Mouse (Mus musculus): ENCODE results near the gene Olfr804. TPM values are rescaled to one million over a fixed set of nuclear protein-coding genes. Genes with fewer than 3 reads are reported as not detected.

The Olfr804 gene
- polyA plus RNA-seq (2016; fragmentation: Nextera tagmentation; extraction: Ambion mirVana): not detected in 2 replicates

- Histone ChIP-seq H3K4me3 (no peak within 1 kb of the TSS), H3K9me3 (no peaks in the 10 kb centered on the region), H3K36me3 (replicated peaks) (no peaks in the 10 kb centered on the region), H3K27me3 (ENCODE audit: poor library complexity, severe bottlenecking) (no peaks in the 10 kb centered on the region), H3K4me1 (no peaks in the 10 kb centered on the region), H3K27ac (no peak within 1 kb of the TSS)
- DNase-seq (ENCODE audit: extremely low spot score, low spot score): no peak
Measured at GRCm38 (mm10) chr10:129702910-129703309, at the start of gene Olfr804. Gene Olfr804 (plus strand): TSS chr10:129703210.

GRCm38 (mm10) chr10:129657394-129657793 lies 45.6 kb upstream of the Olfr804 start, which contains the start of gene Olfr800:
Gene Olfr800 (plus strand): TSS chr10:129657694.
- no peaks in the 10 kb centered on the region for H3K36me3 ChIP-seq (replicated peaks)
- no peak within 1 kb of the TSS for H3K4me3 ChIP-seq
- no peaks in the 10 kb centered on the region for H3K4me1 ChIP-seq
- no peak for DNase-seq (ENCODE audit: extremely low spot score, low spot score)
- no peak within 1 kb of the TSS for H3K27ac ChIP-seq
- no peaks in the 10 kb centered on the region for H3K9me3 ChIP-seq
- H3K27me3 ChIP-seq (ENCODE audit: poor library complexity, severe bottlenecking): no peaks in the 10 kb centered on the region

- no peaks in the 10 kb centered on the region for H3K27me3 ChIP-seq (ENCODE audit: poor library complexity, severe bottlenecking)
- WGBS: 86% methylated on average over 1 of the region's 1 CpGs
- no peak for DNase-seq (ENCODE audit: extremely low spot score, low spot score)
Measured at GRCm38 (mm10) chr10:129673765-129674164, 29.2 kb upstream of the Olfr804 start, which contains the start of gene Olfr801. Gene Olfr801 (minus strand): TSS chr10:129673865.

DNA sequence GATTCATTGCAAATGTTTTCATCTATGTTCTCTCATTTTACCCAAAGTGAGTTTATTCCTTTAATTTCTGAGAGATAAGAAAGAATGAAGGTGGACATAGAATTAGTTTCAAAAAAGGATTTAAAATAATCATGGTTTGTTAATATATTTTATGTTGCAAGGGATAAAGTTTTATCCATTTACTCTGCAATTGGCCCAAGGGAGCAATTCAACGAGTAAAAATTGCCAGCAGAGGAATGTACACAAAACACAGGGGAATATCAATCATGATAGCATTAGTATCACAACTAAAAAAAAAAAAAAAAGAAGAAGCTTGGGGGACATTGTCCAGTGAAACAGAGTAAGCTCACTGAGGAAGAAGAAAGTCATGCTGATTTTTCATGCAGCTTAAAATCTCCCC lies 14.9 kb upstream of the Olfr804 start, which contains the start of gene Olfr802:
Olfr802 (minus strand) TSS at position 101 of the 400 bp plus-strand sequence.
- no peak within 1 kb of the TSS for H3K27ac ChIP-seq
- no peak for DNase-seq (ENCODE audit: extremely low spot score, low spot score)
- 81% methylated on average over 1 of the region's 1 CpGs for WGBS

More at GRCm38 (mm10) chr10:129673765-129674164, 29.2 kb upstream of the Olfr804 start, which contains the start of gene Olfr801:
- no peaks in the 10 kb centered on the region for H3K36me3 ChIP-seq (replicated peaks)
- H3K9me3 ChIP-seq: no peaks in the 10 kb centered on the region
- no peak within 1 kb of the TSS for H3K4me3 ChIP-seq
- no peaks in the 10 kb centered on the region for H3K4me1 ChIP-seq
- no peak within 1 kb of the TSS for H3K27ac ChIP-seq

DNA sequence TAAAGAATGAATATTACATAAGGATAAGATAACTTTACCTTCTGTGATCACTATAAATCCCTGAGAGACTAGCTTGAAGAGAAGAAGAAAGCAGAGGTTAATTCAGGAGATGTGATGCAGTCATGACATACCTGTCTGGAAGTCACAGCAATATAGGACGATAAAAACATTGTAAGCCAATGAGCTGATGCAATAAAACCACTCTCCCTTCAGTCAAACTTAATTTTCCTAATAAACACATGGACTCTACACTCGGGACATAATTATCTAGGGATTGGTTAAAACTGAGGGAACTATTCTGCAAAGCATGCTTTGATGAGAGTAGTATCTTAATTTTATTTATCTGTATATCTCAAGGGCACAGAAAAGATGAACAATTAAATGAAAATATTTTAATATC lies 8.8 kb upstream of the Olfr804 start, which contains the start of gene Olfr803:
Olfr803 (minus strand) TSS at position 101 of the 400 bp plus-strand sequence.
- Histone ChIP-seq H3K4me1 (no peaks in the 10 kb centered on the region), H3K27me3 (ENCODE audit: poor library complexity, severe bottlenecking) (no peaks in the 10 kb centered on the region), H3K4me3 (no peak within 1 kb of the TSS), H3K9me3 (no peaks in the 10 kb centered on the region), H3K36me3 (replicated peaks) (no peaks in the 10 kb centered on the region), H3K27ac (no peak within 1 kb of the TSS)
- DNase-seq (ENCODE audit: extremely low spot score, low spot score): no peak
- 87% methylated on average over 2 of the region's 2 CpGs for WGBS

More for the DNA sequence above, 14.9 kb upstream of the Olfr804 start, which contains the start of gene Olfr802:
- Histone ChIP-seq H3K4me1 (no peaks in the 10 kb centered on the region), H3K4me3 (no peak within 1 kb of the TSS), H3K27me3 (ENCODE audit: poor library complexity, severe bottlenecking) (no peaks in the 10 kb centered on the region), H3K9me3 (no peaks in the 10 kb centered on the region), H3K36me3 (replicated peaks) (no peaks in the 10 kb centered on the region)

DNA sequence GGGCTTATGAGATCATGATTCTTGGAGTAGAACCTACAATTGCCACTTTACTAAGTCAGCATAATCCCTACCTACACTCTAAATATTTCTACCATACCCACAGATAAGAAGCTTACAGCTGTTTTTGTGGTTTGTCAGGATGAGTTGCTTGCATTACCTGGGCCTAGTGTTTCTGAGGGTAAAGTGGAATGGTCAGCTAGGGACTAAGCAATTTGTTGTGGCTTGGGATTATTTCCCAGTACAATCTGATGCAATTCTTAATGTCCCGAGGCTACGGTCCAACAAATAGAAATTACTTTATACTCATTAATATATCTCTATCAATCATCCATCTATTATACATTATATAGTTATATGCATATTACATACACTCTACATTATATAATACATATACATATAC lies 26.3 kb downstream of the Olfr804 start, which contains the start of gene Olfr805:
Olfr805 (minus strand) TSS at position 101 of the 400 bp plus-strand sequence.
- DNase-seq (ENCODE audit: extremely low spot score, low spot score): no peak
- no peaks in the 10 kb centered on the region for H3K27me3 ChIP-seq (ENCODE audit: poor library complexity, severe bottlenecking)
- H3K4me1 ChIP-seq: no peaks in the 10 kb centered on the region
- H3K4me3 ChIP-seq: no peak within 1 kb of the TSS
- no peaks in the 10 kb centered on the region for H3K9me3 ChIP-seq
- no peak within 1 kb of the TSS for H3K27ac ChIP-seq
- WGBS: 98% methylated on average over 2 of the region's 2 CpGs
- no peaks in the 10 kb centered on the region for H3K36me3 ChIP-seq (replicated peaks)

GRCm38 (mm10) chr10:129741821-129742220 lies 38.8 kb downstream of the Olfr804 start, which contains the start of gene Olfr806:
Gene Olfr806 (minus strand): TSS chr10:129741921.
- Histone ChIP-seq H3K36me3 (replicated peaks) (no peaks in the 10 kb centered on the region), H3K4me1 (no peaks in the 10 kb centered on the region), H3K27ac (no peak within 1 kb of the TSS), H3K9me3 (no peaks in the 10 kb centered on the region), H3K27me3 (ENCODE audit: poor library complexity, severe bottlenecking) (no peaks in the 10 kb centered on the region), H3K4me3 (no peak within 1 kb of the TSS)
- DNase-seq (ENCODE audit: extremely low spot score, low spot score): no peak

DNA sequence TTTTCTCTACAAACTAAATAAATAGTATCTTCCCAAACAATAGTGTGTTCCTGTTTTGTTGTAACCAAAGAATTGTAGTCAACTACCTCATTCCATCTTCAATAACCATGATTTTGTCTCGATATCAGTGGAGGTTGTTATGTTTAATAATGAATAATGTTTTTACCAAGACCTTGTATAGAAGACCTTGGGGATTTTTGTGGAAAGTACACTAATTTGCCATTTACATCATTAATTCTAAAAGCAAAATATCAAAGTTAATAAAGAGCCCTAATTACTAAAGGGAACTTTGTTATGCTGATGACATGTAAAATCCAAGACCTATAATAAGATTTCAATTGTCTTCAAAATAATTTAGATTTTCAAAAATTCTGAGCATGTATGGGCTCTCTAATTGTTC lies 54.7 kb downstream of the Olfr804 start, which contains the start of gene Olfr807:
Olfr807 (minus strand) TSS at position 101 of the 400 bp plus-strand sequence.
- Histone ChIP-seq H3K27ac (no peak within 1 kb of the TSS), H3K27me3 (ENCODE audit: poor library complexity, severe bottlenecking) (no peaks in the 10 kb centered on the region), H3K36me3 (replicated peaks) (no peaks in the 10 kb centered on the region), H3K4me3 (no peak within 1 kb of the TSS), H3K4me1 (no peaks in the 10 kb centered on the region), H3K9me3 (no peaks in the 10 kb centered on the region)
- WGBS: 88% methylated on average over 1 of the region's 1 CpGs
- DNase-seq (ENCODE audit: extremely low spot score, low spot score): no peak

Small RNAs within 50 kb of the gene (microRNA-seq; reads per million reads assigned to microRNA genes)
- not detected for gene Gm24485

Other genes with a start within 250 kb of the Olfr804 start
- gene Olfr787, start 241.3 kb upstream of the Olfr804 start, polyA plus RNA-seq (2016; fragmentation: Nextera tagmentation; extraction: Ambion mirVana): not detected in 2 replicates
- not detected in 2 replicates for gene Olfr788, start 232.2 kb upstream of the Olfr804 start, polyA plus RNA-seq (2016; fragmentation: Nextera tagmentation; extraction: Ambion mirVana)
- not detected in 2 replicates for gene Olfr789, start 218.5 kb upstream of the Olfr804 start, polyA plus RNA-seq (2016; fragmentation: Nextera tagmentation; extraction: Ambion mirVana)
- gene Olfr790, start 204.7 kb upstream of the Olfr804 start, polyA plus RNA-seq (2016; fragmentation: Nextera tagmentation; extraction: Ambion mirVana): not detected in 2 replicates
- gene Olfr791, start 181.4 kb upstream of the Olfr804 start, polyA plus RNA-seq (2016; fragmentation: Nextera tagmentation; extraction: Ambion mirVana): not detected in 2 replicates
- gene Olfr792, start 164.0 kb upstream of the Olfr804 start, polyA plus RNA-seq (2016; fragmentation: Nextera tagmentation; extraction: Ambion mirVana): not detected in 2 replicates
- gene Olfr794, start 135.6 kb upstream of the Olfr804 start, polyA plus RNA-seq (2016; fragmentation: Nextera tagmentation; extraction: Ambion mirVana): not detected in 2 replicates
- not detected in 2 replicates for gene Olfr796, start 90.6 kb upstream of the Olfr804 start, polyA plus RNA-seq (2016; fragmentation: Nextera tagmentation; extraction: Ambion mirVana)
- not detected in 2 replicates for gene Olfr798, start 75.3 kb upstream of the Olfr804 start, polyA plus RNA-seq (2016; fragmentation: Nextera tagmentation; extraction: Ambion mirVana)
- not detected in 2 replicates for gene Olfr799, start 65.7 kb upstream of the Olfr804 start, polyA plus RNA-seq (2016; fragmentation: Nextera tagmentation; extraction: Ambion mirVana)
- not detected in 2 replicates for gene Olfr800, start 45.5 kb upstream of the Olfr804 start, polyA plus RNA-seq (2016; fragmentation: Nextera tagmentation; extraction: Ambion mirVana)
- not detected in 2 replicates for gene Olfr801, start 29.3 kb upstream of the Olfr804 start, polyA plus RNA-seq (2016; fragmentation: Nextera tagmentation; extraction: Ambion mirVana)
- gene Olfr802, start 15.0 kb upstream of the Olfr804 start, polyA plus RNA-seq (2016; fragmentation: Nextera tagmentation; extraction: Ambion mirVana): not detected in 2 replicates
- not detected in 2 replicates for gene Olfr803, start 8.9 kb upstream of the Olfr804 start, polyA plus RNA-seq (2016; fragmentation: Nextera tagmentation; extraction: Ambion mirVana)
- not detected in 2 replicates for gene Olfr805, start 26.2 kb downstream of the Olfr804 start, polyA plus RNA-seq (2016; fragmentation: Nextera tagmentation; extraction: Ambion mirVana)
- not detected in 2 replicates for gene Olfr806, start 38.7 kb downstream of the Olfr804 start, polyA plus RNA-seq (2016; fragmentation: Nextera tagmentation; extraction: Ambion mirVana)
- not detected in 2 replicates for gene Olfr807, start 54.6 kb downstream of the Olfr804 start, polyA plus RNA-seq (2016; fragmentation: Nextera tagmentation; extraction: Ambion mirVana)
- not detected in 2 replicates for gene Olfr808, start 62.3 kb downstream of the Olfr804 start, polyA plus RNA-seq (2016; fragmentation: Nextera tagmentation; extraction: Ambion mirVana)
- not detected in 2 replicates for gene Olfr809, start 71.4 kb downstream of the Olfr804 start, polyA plus RNA-seq (2016; fragmentation: Nextera tagmentation; extraction: Ambion mirVana)
- gene Olfr810, start 91.7 kb downstream of the Olfr804 start, polyA plus RNA-seq (2016; fragmentation: Nextera tagmentation; extraction: Ambion mirVana): not detected in 2 replicates
- gene Olfr811, start 101.2 kb downstream of the Olfr804 start, polyA plus RNA-seq (2016; fragmentation: Nextera tagmentation; extraction: Ambion mirVana): not detected in 2 replicates
- not detected in 2 replicates for gene Olfr812, start 142.9 kb downstream of the Olfr804 start, polyA plus RNA-seq (2016; fragmentation: Nextera tagmentation; extraction: Ambion mirVana)
- gene Olfr813, start 152.2 kb downstream of the Olfr804 start, polyA plus RNA-seq (2016; fragmentation: Nextera tagmentation; extraction: Ambion mirVana): not detected in 2 replicates
- gene Olfr814, start 176.6 kb downstream of the Olfr804 start, polyA plus RNA-seq (2016; fragmentation: Nextera tagmentation; extraction: Ambion mirVana): not detected in 2 replicates
- not detected in 2 replicates for gene Olfr815, start 202.7 kb downstream of the Olfr804 start, polyA plus RNA-seq (2016; fragmentation: Nextera tagmentation; extraction: Ambion mirVana)
- not detected in 2 replicates for gene Olfr816, start 212.4 kb downstream of the Olfr804 start, polyA plus RNA-seq (2016; fragmentation: Nextera tagmentation; extraction: Ambion mirVana)
- gene Olfr818, start 245.9 kb downstream of the Olfr804 start, polyA plus RNA-seq (2016; fragmentation: Nextera tagmentation; extraction: Ambion mirVana): not detected in 2 replicates